Mouse (Mus musculus) thymus, postnatal 36 days (tissue): ENCODE data around the gene Pik3r1.

Experiments used
- DNase-seq, 2 experiments: peaks; one replicate each; pipeline ENCODE4 v3.0.0; 2022; ENCODE audit warnings: mixed read lengths in 2 of 2

Gene Pik3r1

GRCm38 (mm10) chr13:101707226-101707625 lies 60.8 kb downstream of the Pik3r1 start:
- no peak for DNase-seq

DNA sequence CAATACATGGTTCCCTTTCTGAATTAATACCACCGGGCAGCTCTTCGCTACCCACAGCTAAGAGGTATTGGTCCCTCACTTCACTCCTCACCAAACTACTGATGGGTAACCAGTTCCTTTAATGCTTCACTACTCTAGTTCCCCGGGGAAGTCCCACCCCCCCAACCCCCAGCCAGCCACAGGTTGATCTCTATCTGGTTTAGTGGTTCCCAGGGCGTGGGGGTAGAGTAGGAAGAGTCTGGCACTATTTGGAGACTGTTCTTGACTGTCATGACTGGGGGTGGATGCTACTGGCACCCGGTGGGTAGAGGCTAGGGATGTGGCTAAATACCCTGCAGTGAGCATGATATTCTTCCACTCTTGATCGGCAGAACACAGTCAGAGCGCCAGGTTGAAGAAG lies 61.6 kb downstream of the Pik3r1 start:
- peak in 1 of 2 experiments; percentile 37 for DNase-seq

- peak; percentile 65 to 72 for DNase-seq
Measured at GRCm38 (mm10) chr13:101702096-101702775, 65.8 kb downstream of the Pik3r1 start.

DNA sequence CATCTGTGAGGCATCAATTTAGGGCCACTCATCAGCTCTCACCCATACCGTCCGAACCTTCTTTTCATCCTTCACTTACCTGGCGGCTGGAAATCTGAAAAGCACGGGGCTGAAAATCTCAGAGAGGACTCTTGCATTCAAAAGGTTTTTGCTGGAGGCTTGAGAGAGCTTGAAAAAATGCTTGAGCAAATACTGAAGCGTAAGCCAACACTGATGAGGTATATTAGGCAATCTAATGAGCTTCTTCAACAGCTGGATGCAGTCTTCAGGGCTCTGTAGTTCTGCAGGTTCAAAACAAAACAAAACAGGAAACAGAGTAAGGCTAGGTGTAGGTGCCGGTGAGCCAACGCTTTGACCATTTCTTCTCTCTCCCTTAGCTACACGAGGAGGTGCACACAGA lies 66.4 kb downstream of the Pik3r1 start:
- no peak for DNase-seq

DNA sequence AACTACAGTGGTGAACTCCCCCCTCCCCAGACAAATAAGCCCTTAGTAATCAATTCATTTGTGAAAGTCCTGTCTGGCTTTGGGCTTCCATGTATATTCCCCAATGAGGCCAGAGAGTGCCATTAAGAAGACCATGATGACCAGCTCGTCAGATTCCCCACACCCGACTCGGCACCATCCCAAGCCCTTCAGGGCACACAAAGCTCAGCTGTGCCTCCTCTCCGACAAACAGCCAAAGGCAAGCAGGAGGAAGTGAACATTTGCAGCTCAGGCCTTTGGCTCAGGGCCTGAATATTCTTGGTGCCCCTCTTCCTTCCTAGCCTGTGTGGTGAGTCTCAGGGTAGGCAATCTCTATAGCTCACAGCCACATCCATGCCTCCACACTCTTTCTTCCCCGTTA lies 68.3 kb downstream of the Pik3r1 start:
- no peak for DNase-seq

DNA sequence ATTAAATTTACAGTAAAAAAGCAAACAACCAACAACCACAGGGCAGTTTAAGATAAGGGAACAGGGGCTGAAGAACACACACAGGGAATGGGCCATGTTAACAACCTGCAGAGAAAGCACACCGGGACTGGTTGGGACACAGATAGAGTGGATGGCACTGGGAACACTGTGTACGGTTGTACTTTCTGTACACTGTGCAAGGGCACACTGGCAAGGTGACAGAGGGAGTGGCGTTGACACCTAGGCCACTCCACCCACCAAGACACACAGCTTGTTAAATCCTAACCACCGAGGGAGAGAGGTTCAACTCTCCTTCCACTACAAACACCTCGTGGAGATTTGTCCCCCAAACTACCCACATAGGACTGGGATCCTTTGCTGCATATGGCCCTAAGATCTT lies 70.1 kb downstream of the Pik3r1 start:
- DNase-seq = no peak

- no peak for DNase-seq
Measured at GRCm38 (mm10) chr13:101697461-101697860, 70.6 kb downstream of the Pik3r1 start.

GRCm38 (mm10) chr13:101696827-101697226 lies 71.2 kb downstream of the Pik3r1 start:
- DNase-seq = peak; percentile 60 to 69

DNA sequence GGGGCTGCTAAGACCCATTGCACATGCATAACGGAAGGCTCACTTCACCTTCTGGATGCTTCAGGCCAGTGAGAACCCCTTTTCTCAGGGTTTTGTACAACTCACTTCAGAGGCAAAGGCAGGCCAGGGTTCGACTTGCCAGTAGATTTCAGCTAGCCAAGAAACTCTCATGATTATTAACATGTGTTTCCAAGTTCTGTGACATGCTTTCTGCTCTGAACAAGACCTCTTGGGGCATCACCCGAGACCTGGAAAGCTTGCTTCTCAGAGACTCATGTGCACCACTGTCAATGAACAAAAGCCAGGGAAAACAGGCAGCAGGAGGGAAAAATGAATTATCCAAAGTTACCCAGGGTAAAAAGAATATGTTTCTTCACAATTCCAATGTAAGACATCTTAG lies 71.7 kb downstream of the Pik3r1 start:
- DNase-seq = no peak

DNA sequence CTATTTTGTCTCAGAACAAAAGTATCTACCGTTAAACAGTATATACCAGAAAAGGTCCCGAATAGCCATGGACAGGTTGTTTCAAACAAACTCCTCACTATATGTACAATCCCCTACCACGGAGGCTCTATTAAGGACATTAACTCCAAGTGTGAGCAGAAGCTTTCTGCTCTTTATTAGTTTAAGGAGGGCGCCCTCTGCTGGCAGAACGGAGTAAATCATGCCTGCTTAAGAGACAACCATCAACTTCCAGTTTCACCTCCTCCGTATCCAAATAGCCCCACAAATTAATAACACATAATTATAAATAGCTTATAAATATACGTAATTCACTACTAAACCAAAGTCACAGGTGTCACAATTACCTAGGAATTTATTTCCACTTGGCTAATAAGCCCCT lies 72.1 kb downstream of the Pik3r1 start:
- peak; percentile 83 to 85 for DNase-seq

- DNase-seq = peak; percentile 85 to 91
Measured at GRCm38 (mm10) chr13:101694496-101695251, 73.3 kb downstream of the Pik3r1 start.

DNA sequence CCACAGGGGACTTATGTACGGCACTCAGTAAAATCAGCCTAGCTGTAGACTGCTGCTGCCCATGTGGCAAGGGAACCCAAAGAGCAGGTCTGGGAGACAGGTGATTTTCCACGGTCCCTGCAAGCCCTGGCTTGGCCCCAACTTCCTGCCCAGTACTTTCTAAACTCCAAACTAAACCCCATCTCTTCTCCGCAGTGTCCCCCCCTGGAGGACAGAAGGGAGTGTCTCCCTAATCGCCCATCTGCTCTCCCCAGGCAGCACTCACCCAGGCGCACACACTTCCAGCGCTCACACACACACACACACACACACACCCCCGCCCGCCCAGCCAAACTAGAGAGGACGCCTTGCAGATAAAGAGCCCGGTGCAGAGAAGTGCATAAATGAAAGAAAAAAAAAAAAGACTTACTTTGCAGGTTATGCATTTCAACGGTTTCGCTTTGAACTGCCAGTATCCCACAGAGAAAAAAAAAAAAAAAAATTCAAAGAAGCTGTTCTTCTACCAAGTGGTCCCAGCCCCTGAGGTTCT lies 74.0 kb downstream of the Pik3r1 start:
- peak; percentile 80 to 87 for DNase-seq

GRCm38 (mm10) chr13:101692866-101693691 lies 74.9 kb downstream of the Pik3r1 start:
- no peak for DNase-seq

GRCm38 (mm10) chr13:101692239-101692784 lies 75.7 kb downstream of the Pik3r1 start:
- no peak for DNase-seq

DNA sequence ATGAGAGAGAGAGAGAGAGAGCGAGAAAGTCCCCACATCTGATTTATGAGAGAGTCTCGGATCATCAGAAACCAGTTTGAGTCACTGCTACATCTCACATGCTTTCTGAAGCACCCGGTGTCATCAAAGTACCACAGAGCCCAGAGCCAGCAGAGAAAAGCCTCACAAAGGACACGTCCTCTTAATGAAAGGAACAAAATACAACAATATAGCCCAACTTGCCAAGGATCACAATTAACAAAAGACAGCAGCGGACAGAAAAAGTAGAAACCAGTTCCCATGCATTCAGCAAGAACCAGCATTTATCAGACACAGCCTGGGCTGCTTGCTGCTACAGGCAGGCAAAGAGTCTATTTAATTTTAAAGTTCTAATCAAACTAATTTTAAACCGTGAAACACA lies 76.3 kb downstream of the Pik3r1 start:
- no peak for DNase-seq

DNA sequence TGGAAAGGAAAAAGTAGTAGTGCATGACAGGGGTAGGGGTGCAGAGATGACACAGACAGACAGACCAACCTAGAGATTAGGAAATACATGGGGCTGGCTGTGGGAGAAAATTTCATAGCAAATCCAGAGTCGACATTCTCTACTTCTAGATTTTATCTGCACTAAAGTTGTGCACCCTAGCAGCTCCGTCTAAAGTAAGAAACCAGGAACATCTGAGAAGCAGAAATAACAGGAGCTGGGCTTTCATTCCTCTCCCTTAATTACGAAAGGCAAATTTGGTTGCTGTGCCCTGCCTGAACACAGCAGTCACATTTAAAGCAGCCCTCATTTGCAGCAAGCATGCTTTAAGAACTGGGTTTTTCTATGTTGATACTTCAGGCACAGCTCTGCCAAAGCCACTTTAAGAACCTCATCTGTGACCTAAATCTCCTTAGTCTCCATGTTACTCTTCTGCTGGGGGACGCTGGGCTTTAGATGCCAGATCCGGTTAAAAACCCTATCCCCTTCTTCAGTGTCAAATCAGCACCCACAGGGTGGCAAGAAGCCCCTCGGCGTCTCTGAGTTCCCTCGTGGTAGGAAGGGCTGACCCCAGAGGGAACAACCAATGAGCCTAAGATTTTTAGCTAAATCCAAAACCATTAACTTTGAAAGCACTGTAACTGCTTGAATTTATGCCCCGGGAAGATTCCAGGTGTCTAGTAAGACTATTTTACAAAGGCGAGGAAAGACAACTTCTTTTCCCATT lies 76.9 kb downstream of the Pik3r1 start:
- DNase-seq = no peak

DNA sequence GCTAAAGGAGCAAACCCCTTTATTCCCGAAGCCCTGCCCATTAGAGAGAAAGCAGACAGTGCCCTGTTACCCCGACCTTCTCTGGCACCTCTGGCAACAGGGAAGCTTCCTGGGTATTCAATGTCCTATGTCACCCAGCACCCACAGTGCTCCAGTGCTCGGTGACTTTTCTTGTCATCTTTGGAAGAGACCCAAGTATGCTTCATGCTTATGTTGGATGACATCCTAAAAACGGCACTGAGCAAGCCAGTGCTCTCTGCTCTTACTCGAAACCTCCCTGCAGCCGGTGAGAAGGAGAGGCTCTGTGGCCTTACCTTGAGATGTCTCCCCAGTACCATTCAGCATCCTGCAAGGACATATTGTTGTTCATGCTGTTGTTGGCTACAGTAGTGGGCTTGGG lies 77.8 kb downstream of the Pik3r1 start:
- DNase-seq = no peak

- no peak for DNase-seq
Measured at GRCm38 (mm10) chr13:101686256-101686655, 81.8 kb downstream of the Pik3r1 start.

DNA sequence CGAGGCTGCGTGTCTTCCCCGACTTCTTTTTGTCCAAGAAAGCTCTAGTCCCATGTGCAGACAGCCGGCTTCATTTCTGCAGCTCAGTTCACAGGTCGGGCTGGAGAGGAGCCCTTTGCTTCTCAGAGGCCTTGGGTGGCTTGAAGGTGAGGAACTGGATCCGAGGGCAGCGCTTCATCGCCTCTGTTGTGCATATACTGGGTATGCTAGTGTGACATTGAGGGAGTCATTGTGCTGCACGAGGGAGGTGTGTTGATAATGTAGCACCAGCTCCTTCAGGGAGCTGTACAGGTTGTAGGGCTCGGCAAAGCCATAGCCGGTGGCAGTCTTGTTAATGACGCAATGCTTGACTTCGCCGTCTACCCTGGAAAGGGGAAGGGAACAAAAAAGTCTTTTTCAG lies 83.3 kb downstream of the Pik3r1 start:
- DNase-seq = no peak

DNA sequence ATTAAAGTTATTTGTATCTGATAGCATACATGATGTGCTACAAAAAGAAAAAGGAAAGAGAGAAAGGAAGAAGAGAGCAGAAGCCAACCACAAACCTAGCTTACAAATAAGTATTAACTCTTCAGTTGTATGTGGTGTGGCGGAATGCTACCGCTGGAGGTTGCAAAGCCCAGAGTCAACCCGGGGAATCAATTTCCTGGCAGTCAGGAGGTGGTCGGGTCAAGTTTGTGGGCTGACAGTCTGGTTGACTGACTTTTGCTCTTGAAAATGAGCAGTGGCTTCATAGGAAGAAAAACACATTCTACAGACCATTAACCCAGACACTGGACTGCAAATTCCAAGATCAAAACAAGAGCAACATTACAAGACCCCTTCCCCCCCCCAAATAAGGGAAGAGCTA lies 85.6 kb downstream of the Pik3r1 start:
- no peak for DNase-seq

DNA sequence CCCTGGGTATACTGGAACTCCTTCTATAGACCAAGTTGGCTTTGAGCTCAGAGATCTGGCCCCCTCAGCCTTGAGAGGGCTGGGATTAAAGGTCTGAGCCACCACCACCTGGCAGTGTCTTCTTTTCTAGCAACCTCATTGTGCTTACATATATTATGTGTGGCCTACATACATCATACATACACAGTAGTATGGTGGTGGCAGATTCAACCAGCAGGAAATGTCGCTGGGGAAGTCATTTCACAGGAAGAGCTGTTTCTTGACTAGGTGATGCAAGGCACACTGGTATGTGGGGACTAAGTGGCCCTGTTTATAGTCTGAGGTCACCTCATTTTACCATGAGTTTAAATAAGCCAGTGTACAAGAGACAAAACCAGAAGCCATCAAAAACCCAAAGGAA lies 87.9 kb downstream of the Pik3r1 start:
- peak in 1 of 2 experiments; percentile 46 for DNase-seq

GRCm38 (mm10) chr13:101678984-101679383 lies 89.0 kb downstream of the Pik3r1 start:
- DNase-seq = no peak
